Mouse (Mus musculus): ENCODE data around the gene Oas1g.

- TF ChIP-seq POLR2A (IDR thresholded peaks at IDR 0.05; ENCODE audit: insufficient read depth, low read depth, low read length): no peak
- TF ChIP-seq CTCF (IDR thresholded peaks at IDR 0.05; ENCODE audit: insufficient read depth, low read depth, low read length): no peak
These were observed 40.3 kb downstream of the Oas1g start, which contains the start of gene Oas1f for GRCm38 (mm10) chr5:120847067-120847466.

All from olfactory bulb, adult 2 months (tissue).